Mouse (Mus musculus): ENCODE data around the gene Dzip1l. TPM values are rescaled to one million over a fixed set of nuclear protein-coding genes. Genes with fewer than 3 reads are reported as not detected.
"Not testable (repeated sequence)": the region's sequence is repeated elsewhere in the genome, so short reads cannot be mapped to it uniquely, and the experiment has no call there.

Dzip1l gene
- polyA plus RNA-seq (2014; fragmentation: Nextera tagmentation; extraction: Ambion mirVana), result 6.6 and 7.9 TPM in 2 replicates

DNA sequence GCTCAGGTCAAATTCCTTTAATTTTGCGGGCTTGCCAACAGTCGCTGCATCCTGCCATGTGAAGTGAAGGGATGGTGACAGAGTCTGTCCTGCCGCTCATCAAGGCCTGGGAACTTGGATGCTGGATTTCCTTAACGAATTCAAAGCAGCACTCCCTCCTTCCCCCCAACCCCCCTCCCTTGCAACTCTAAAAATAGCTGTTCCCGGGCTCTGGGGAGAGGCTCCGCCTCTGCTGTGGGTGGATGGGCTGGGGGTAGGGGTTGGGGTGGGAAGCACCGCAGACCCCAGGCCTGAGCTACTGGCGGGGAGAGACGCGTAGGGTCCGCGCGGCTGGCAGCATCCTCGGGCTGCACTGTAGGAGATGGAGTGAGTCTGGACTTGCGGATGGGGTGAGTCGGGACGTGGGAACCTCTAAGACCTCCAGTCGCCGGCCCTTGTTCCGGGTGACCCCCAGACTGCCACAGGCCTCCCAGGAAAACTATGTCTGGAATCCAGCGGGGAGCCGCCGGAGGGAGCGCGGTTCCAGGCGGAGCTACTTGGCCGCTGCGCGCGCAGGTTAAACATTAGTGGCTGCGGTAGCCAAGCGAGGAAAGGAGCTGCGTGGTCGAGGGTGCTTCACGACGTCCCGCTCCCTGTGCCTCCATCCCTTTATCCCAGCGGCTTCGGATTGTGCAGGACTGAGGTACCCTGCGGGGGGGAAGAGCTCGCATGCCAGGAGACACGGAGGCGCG lies at the start of gene Dzip1l:
Dzip1l (plus strand) TSS at position 216 of the 731 bp plus-strand sequence.
- peak within 1 kb of the TSS; percentile 70 for H3K27ac ChIP-seq
- peak; percentile 74 for DNase-seq (ENCODE audit: low spot score)

DNA sequence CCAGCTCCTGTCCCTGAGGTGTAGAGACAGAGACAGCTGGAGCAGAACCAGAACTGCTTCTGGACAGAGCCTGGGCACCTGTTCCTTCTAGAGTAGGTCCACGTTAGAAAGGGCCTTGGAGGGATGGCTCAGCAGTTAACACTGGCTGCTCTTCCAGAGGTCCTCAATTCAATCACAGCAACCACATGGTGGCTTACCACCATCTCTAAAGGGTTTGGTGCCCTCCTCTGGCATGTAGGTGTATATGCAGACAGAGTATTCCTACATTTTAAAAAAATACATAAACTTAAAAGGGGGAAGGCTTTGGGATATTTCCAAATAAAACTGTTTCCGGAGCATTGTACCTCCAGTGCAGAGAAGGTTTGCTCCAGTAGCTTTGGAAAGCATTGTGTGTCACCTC lies 48.6 kb upstream of the Dzip1l start:
- no peak overlapping the region for H3K4me3 ChIP-seq (replicated peaks; ENCODE audit: low read length)

More for the DNA sequence above, at the start of gene Dzip1l:
- Histone ChIP-seq H3K4me2 (replicated peaks) (peak within 1 kb of the TSS; percentile 68), H3K4me3 (replicated peaks; ENCODE audit: low read length) (peak within 1 kb of the TSS; percentile 52), H3K27me3 (ENCODE audit: control insufficient read depth, insufficient read depth, low read length) (no peaks in the 10 kb centered on the region), H3K36me3 (replicated peaks; ENCODE audit: control insufficient read depth, insufficient read depth) (no peaks in the 10 kb centered on the region), H3K4me1 (replicated peaks; ENCODE audit: control insufficient read depth, insufficient read depth, low read length) (peaks cover 17% of the 10 kb centered on the region), H3K9me3 (ENCODE audit: control insufficient read depth, low read length) (no peaks in the 10 kb centered on the region), H3K9ac (peak within 1 kb of the TSS; percentile 62)
- WGBS, result under 1% methylated on average over 44 of the region's 44 CpGs
- peak; percentile 90 for ATAC-seq (ENCODE audit: low FRiP score)

GRCm38 (mm10) chr9:99587505-99588202 lies 41.6 kb upstream of the Dzip1l start:
- 25% methylated on average over 8 of the region's 8 CpGs for WGBS
- H3K27ac ChIP-seq, result no peak overlapping the region
- no peaks in the 10 kb centered on the region for H3K4me1 ChIP-seq (replicated peaks; ENCODE audit: control insufficient read depth, insufficient read depth, low read length)
- H3K9ac ChIP-seq, result no peak overlapping the region
- H3K4me2 ChIP-seq (replicated peaks), result no peak overlapping the region
- ATAC-seq (ENCODE audit: low FRiP score), result no peak
- H3K27me3 ChIP-seq (ENCODE audit: control insufficient read depth, insufficient read depth, low read length), result no peaks in the 10 kb centered on the region
- H3K9me3 ChIP-seq (ENCODE audit: control insufficient read depth, low read length), result no peaks in the 10 kb centered on the region
- H3K4me3 ChIP-seq (replicated peaks; ENCODE audit: low read length), result no peak overlapping the region
- peak; percentile 63 for DNase-seq (ENCODE audit: low spot score)
- H3K36me3 ChIP-seq (replicated peaks; ENCODE audit: control insufficient read depth, insufficient read depth), result peaks cover 25% of the 10 kb centered on the region

More for the DNA sequence above, 48.6 kb upstream of the Dzip1l start:
- H3K9ac ChIP-seq, result no peak overlapping the region
- no peak for ATAC-seq (ENCODE audit: low FRiP score)
- peaks cover 53% of the 10 kb centered on the region for H3K36me3 ChIP-seq (replicated peaks; ENCODE audit: control insufficient read depth, insufficient read depth)
- H3K9me3 ChIP-seq (ENCODE audit: control insufficient read depth, low read length), result no peaks in the 10 kb centered on the region
- peak; percentile 70 for DNase-seq (ENCODE audit: low spot score)
- no peaks in the 10 kb centered on the region for H3K27me3 ChIP-seq (ENCODE audit: control insufficient read depth, insufficient read depth, low read length)
- no peak overlapping the region for H3K4me2 ChIP-seq (replicated peaks)
- WGBS, result 49% methylated on average over 2 of the region's 2 CpGs
- peaks cover 8% of the 10 kb centered on the region; the same call in 1 of the 2 replicates for H3K4me1 ChIP-seq (replicated peaks; ENCODE audit: control insufficient read depth, insufficient read depth, low read length)
- H3K27ac ChIP-seq, result no peak overlapping the region

- Histone ChIP-seq H3K36me3 (replicated peaks; ENCODE audit: control insufficient read depth, insufficient read depth) (no peaks in the 10 kb centered on the region), H3K27ac (no peak overlapping the region), H3K27me3 (ENCODE audit: control insufficient read depth, insufficient read depth, low read length) (no peaks in the 10 kb centered on the region), H3K4me3 (replicated peaks; ENCODE audit: low read length) (no peak overlapping the region), H3K9me3 (ENCODE audit: control insufficient read depth, low read length) (no peaks in the 10 kb centered on the region), H3K9ac (no peak overlapping the region), H3K4me1 (replicated peaks; ENCODE audit: control insufficient read depth, insufficient read depth, low read length) (no peaks in the 10 kb centered on the region), H3K4me2 (replicated peaks) (no peak overlapping the region)
- ATAC-seq (ENCODE audit: low FRiP score) (no peak), DNase-seq (ENCODE audit: low spot score) (no peak)
- 82% methylated on average over 8 of the region's 8 CpGs for WGBS
These were observed 38.2 kb upstream of the Dzip1l start for GRCm38 (mm10) chr9:99591144-99591543.

GRCm38 (mm10) chr9:99599127-99599526 lies 30.2 kb upstream of the Dzip1l start:
- not testable (repeated sequence) for DNase-seq (ENCODE audit: low spot score); H3K4me2 ChIP-seq (replicated peaks); H3K27ac ChIP-seq; H3K4me3 ChIP-seq (replicated peaks; ENCODE audit: low read length); H3K27me3 ChIP-seq (ENCODE audit: control insufficient read depth, insufficient read depth, low read length); H3K4me1 ChIP-seq (replicated peaks; ENCODE audit: control insufficient read depth, insufficient read depth, low read length); H3K9ac ChIP-seq; ATAC-seq (ENCODE audit: low FRiP score); H3K9me3 ChIP-seq (ENCODE audit: control insufficient read depth, low read length); H3K36me3 ChIP-seq (replicated peaks; ENCODE audit: control insufficient read depth, insufficient read depth)
- 94% methylated on average over 6 of the region's 6 CpGs for WGBS

DNA sequence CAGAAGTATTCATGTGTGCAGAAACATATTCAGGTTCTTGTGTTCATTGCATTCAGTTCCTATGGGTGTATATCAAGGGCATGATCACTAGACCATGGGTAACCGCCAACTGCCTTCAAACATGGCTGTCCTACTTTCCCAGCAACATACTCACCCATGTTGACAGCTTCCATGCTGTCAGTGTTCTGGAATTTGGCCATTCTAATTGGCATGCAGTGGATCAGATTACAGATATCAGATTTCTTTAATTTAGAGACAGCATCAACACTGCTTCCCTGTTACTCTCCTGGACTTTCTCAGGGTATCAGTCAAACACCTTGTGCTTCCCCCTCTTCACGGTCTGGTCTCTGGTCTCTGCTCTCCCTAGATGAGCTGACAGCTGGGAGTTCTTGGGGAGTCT lies 25.7 kb upstream of the Dzip1l start:
- no peak for DNase-seq (ENCODE audit: low spot score)
- no peak overlapping the region for H3K27ac ChIP-seq
- H3K27me3 ChIP-seq (ENCODE audit: control insufficient read depth, insufficient read depth, low read length), result no peaks in the 10 kb centered on the region
- no peak overlapping the region for H3K4me3 ChIP-seq (replicated peaks; ENCODE audit: low read length)
- no peak for ATAC-seq (ENCODE audit: low FRiP score)
- no peaks in the 10 kb centered on the region for H3K4me1 ChIP-seq (replicated peaks; ENCODE audit: control insufficient read depth, insufficient read depth, low read length)
- no peaks in the 10 kb centered on the region for H3K36me3 ChIP-seq (replicated peaks; ENCODE audit: control insufficient read depth, insufficient read depth)
- H3K9me3 ChIP-seq (ENCODE audit: control insufficient read depth, low read length), result no peaks in the 10 kb centered on the region
- WGBS, result 83% methylated on average over 2 of the region's 2 CpGs
- H3K4me2 ChIP-seq (replicated peaks), result no peak overlapping the region
- no peak overlapping the region for H3K9ac ChIP-seq

DNA sequence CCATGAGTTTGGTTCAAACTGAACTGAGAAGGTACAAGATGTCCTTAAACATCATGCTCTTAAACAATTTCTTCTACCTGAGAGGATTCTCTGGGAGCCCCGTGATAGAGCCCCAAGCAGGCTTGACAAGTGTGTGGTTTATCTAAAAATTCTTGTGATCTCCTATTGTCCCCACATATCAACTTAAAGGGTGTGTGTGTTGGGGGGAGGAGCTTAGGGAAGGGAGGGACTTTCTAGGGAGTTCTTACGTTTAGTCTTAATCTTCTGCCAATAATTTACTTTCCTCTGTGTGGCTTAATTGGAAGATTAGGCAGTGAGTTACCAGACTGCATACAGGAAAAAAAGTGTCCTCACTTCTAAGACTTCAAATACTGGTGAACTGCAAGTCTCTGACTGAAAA lies 17.1 kb upstream of the Dzip1l start, which contains the start of gene A4gnt:
A4gnt (plus strand) TSS at position 301 of the 400 bp plus-strand sequence.
- Histone ChIP-seq H3K9me3 (ENCODE audit: control insufficient read depth, low read length) (no peaks in the 10 kb centered on the region), H3K9ac (no peak within 1 kb of the TSS), H3K4me3 (replicated peaks; ENCODE audit: low read length) (no peak within 1 kb of the TSS), H3K36me3 (replicated peaks; ENCODE audit: control insufficient read depth, insufficient read depth) (no peaks in the 10 kb centered on the region), H3K4me1 (replicated peaks; ENCODE audit: control insufficient read depth, insufficient read depth, low read length) (no peaks in the 10 kb centered on the region), H3K27ac (no peak within 1 kb of the TSS), H3K4me2 (replicated peaks) (no peak within 1 kb of the TSS), H3K27me3 (ENCODE audit: control insufficient read depth, insufficient read depth, low read length) (no peaks in the 10 kb centered on the region)
- ATAC-seq (ENCODE audit: low FRiP score) (no peak), DNase-seq (ENCODE audit: low spot score) (no peak)
- WGBS, result 70% methylated on average over 2 of the region's 2 CpGs

DNA sequence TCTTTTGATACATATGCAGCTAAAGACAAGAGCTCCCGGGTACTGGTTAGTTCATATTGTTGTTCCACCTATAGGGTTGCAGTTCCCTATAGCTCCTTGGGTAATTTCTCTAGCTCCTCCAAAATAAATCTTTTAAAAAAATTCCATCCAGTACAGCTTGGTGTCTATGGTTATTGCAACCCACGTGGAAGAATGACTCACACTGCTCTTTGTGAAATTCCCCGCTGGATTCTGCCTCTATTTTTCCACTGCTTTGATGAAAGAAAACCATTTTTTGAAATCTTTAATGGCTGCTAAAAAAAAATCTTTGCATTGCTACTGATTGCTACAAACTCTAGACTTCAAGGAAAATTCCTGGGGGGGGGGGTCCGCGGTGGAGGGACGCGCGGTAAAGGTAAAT lies 9.6 kb upstream of the Dzip1l start:
- Histone ChIP-seq H3K9ac (no peak overlapping the region), H3K36me3 (replicated peaks; ENCODE audit: control insufficient read depth, insufficient read depth) (no peaks in the 10 kb centered on the region), H3K4me2 (replicated peaks) (no peak overlapping the region), H3K4me3 (replicated peaks; ENCODE audit: low read length) (no peak overlapping the region), H3K4me1 (replicated peaks; ENCODE audit: control insufficient read depth, insufficient read depth, low read length) (no peaks in the 10 kb centered on the region), H3K9me3 (ENCODE audit: control insufficient read depth, low read length) (no peaks in the 10 kb centered on the region), H3K27ac (no peak overlapping the region), H3K27me3 (ENCODE audit: control insufficient read depth, insufficient read depth, low read length) (no peaks in the 10 kb centered on the region)
- ATAC-seq (ENCODE audit: low FRiP score), result no peak
- no peak for DNase-seq (ENCODE audit: low spot score)
- 91% methylated on average over 7 of the region's 8 CpGs for WGBS

GRCm38 (mm10) chr9:99620196-99620595 lies 9.1 kb upstream of the Dzip1l start:
- Histone ChIP-seq H3K9ac (no peak overlapping the region), H3K27ac (no peak overlapping the region), H3K36me3 (replicated peaks; ENCODE audit: control insufficient read depth, insufficient read depth) (no peaks in the 10 kb centered on the region), H3K4me2 (replicated peaks) (no peak overlapping the region), H3K4me3 (replicated peaks; ENCODE audit: low read length) (no peak overlapping the region), H3K9me3 (ENCODE audit: control insufficient read depth, low read length) (no peaks in the 10 kb centered on the region), H3K27me3 (ENCODE audit: control insufficient read depth, insufficient read depth, low read length) (no peaks in the 10 kb centered on the region), H3K4me1 (replicated peaks; ENCODE audit: control insufficient read depth, insufficient read depth, low read length) (no peaks in the 10 kb centered on the region)
- 95% methylated on average over 11 of the region's 11 CpGs for WGBS
- no peak for DNase-seq (ENCODE audit: low spot score)
- no peak for ATAC-seq (ENCODE audit: low FRiP score)
